Mouse (Mus musculus) small intestine, adult 2 months (tissue): ENCODE results near the gene Ptpn11.

ENCODE experiments used
- CTCF ChIP-seq: fragments of 200-500 bp; IDR thresholded peaks from 2 replicates; pipeline ENCODE4 v1.5.1; 2012; ENCODE audit warnings: low read depth, mild to moderate bottlenecking, control low read depth, inconsistent platforms, low read length, moderate library complexity, mixed read lengths; ENCODE audit not compliant: insufficient replicate concordance, insufficient read length; ENCODE audit errors: extremely low read depth
- POLR2A ChIP-seq: fragments of 200-500 bp; IDR thresholded peaks from 2 replicates; pipeline ENCODE4 v1.6.1; 2012; ENCODE audit warnings: low read depth, mild to moderate bottlenecking, control low read depth, inconsistent platforms, low read length, moderate library complexity

DNA sequence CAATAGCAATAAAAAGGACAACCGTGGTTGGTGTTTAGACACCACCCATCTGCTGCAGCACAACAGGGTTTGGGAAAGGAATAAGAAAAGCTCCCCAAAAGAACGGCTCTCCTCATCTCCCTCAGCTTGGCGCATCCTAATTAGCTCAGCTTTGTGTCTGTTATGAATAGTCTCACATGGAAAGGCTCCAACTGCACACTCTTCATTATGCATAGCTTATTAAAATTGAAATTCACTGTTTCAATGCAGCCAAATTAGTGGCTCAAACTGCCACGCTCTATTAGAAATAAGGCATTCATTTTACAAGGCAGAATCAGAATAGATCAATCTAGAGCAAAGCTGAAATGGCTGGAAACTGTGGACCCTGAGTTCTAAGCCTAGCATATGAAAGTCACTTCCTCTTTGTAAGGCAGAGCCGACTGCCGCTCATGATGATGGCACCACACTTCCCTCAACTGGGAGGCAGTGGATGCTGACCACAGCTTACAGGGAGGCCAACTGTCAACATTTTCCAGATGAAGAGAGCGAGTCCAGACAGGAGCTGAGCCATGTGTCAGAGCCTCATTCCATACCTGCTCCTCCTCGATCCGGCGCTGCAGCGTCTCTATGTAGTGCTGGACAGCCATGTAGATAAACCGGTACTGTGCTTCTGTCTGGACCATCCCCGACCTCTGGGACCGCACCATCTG, 48.6 kb downstream of the Ptpn11 start:
- no peak for TF ChIP-seq POLR2A
- TF ChIP-seq CTCF = no peak
